Mouse (Mus musculus): ENCODE results near the gene Ces1d. TPM values are rescaled to one million over a fixed set of nuclear protein-coding genes. Genes with fewer than 3 reads are reported as not detected.

The Ces1d gene
- total RNA-seq (2012; rRNA removed), result not detected in 2 replicates

DNA sequence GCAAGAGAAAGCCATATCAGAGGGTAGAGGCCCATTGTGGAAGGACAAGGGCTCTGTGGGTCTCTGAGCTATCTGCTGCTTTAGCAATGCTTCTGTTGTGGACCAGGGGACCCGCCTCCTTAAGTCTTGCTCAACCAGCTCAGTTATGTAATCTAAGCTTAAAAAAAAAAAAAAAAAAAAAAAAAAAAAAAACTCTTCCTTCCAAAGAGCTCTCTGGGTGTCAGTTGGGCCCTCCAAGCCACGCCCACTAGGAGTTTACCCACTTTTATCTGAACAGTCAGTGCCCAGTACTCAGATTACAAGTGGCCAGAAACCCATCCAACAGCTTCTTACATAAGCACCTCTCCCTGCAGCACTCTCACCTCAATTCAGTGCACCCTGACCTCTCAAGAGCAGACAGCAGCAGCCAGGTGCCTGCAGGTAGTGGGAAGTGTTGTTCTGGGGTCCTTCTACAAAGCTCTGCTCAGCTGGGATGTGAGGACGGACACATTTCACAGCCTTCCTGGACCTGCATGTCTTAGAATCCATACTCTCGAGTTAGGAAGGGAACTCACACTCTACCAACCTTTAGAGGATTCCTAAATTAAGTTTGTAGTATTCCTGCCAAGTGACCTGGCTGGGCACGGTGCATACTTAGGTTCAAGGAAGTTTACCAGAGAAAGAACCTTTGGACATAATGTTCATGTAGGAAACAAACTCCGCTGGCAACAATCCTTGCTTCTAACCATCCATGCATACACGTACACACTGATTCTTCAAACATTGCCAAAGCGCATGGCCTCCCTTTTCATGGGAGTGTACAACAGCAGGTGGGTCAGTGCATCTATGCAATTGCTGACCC is at the start of gene Ces1d:
TSS of gene Ces1d (minus strand) at position 154 of the 841 bp plus-strand sequence.
- in situ Hi-C loops (cut with MboI; ENCODE audit: low sequenced_read_pairs in 2 of 2, unreplicated experiment in 2 of 2), result no loop called here
- Histone ChIP-seq H3K4me1 (ENCODE audit: control insufficient read depth in 2 of 2, insufficient read depth in 2 of 2, low read length in 2 of 2, poor library complexity in 1 of 2) (no peaks in the 10 kb centered on the region), H3K9me3 (ENCODE audit: control insufficient read depth, insufficient read depth, low read depth, low read length) (no peaks in the 10 kb centered on the region), H3K27ac (ENCODE audit: insufficient read depth, low read depth, low read length, poor library complexity, severe bottlenecking) (no peak within 1 kb of the TSS), H3K9ac (ENCODE audit: insufficient read depth, low read depth, low read length, poor library complexity, severe bottlenecking) (no peak within 1 kb of the TSS; the same call in 1 of the 2 replicates), H3K4me3 (ENCODE audit: insufficient read depth in 1 of 2, low read depth in 1 of 2, low read length in 2 of 2, poor library complexity in 1 of 2, severe bottlenecking in 1 of 2) (no peak within 1 kb of the TSS), H3K36me3 (ENCODE audit: control insufficient read depth, insufficient read depth, low read length, poor library complexity, severe bottlenecking) (no peaks in the 10 kb centered on the region)
- TF ChIP-seq ZC3H11A (IDR thresholded peaks at IDR 0.05; ENCODE audit: borderline replicate concordance, low read depth, low read length) (no peak), ZNF384 (IDR thresholded peaks at IDR 0.05; ENCODE audit: low read depth, low read length) (peak; percentile 51; the same call in 1 of the 2 replicates)
- no peak for DNase-seq (ENCODE audit: low read depth, low spot score)

DNA sequence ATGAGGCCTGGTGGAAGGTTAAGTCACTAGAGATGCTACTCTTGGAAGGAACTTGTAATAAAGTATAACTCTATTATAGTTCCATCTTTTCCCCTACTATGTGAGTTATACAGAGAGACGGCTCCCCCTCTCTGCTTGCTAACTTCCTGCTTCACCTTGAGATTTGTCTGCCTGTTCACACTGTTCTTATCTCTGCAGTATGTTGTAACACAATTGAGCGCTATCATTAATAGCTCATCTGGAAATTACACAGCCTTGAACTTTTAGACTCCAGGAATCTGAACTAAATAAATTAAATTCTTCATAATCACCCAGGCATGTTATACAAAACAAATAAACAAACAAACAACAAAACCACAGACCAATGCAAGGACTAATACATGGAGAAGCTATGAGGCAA is 48.4 kb upstream of the Ces1d start:
- H3K4me1 ChIP-seq (ENCODE audit: control insufficient read depth in 2 of 2, insufficient read depth in 2 of 2, low read length in 2 of 2, poor library complexity in 1 of 2), result no peaks in the 10 kb centered on the region
- no peak overlapping the region for H3K9ac ChIP-seq (ENCODE audit: insufficient read depth, low read depth, low read length, poor library complexity, severe bottlenecking)
- in situ Hi-C loops (cut with MboI; ENCODE audit: low sequenced_read_pairs in 2 of 2, unreplicated experiment in 2 of 2), result no loop called here
- H3K9me3 ChIP-seq (ENCODE audit: control insufficient read depth, insufficient read depth, low read depth, low read length), result no peaks in the 10 kb centered on the region
- H3K27ac ChIP-seq (ENCODE audit: insufficient read depth, low read depth, low read length, poor library complexity, severe bottlenecking), result no peak overlapping the region
- no peak for TF ChIP-seq ZC3H11A (IDR thresholded peaks at IDR 0.05; ENCODE audit: borderline replicate concordance, low read depth, low read length)
- TF ChIP-seq ZNF384 (IDR thresholded peaks at IDR 0.05; ENCODE audit: low read depth, low read length), result no peak
- no peak for TF ChIP-seq MAFK (IDR thresholded peaks at IDR 0.05; ENCODE audit: insufficient read depth, low read depth, low read length)
- no peak for TF ChIP-seq CHD2 (IDR thresholded peaks at IDR 0.05; ENCODE audit: low read depth, low read length)
- no peak for TF ChIP-seq HCFC1 (IDR thresholded peaks at IDR 0.05; ENCODE audit: borderline replicate concordance, insufficient read depth, low read length)
- no peak for DNase-seq (ENCODE audit: low read depth, low spot score)
- no peaks in the 10 kb centered on the region for H3K36me3 ChIP-seq (ENCODE audit: control insufficient read depth, insufficient read depth, low read length, poor library complexity, severe bottlenecking)
- no peak overlapping the region for H3K4me3 ChIP-seq (ENCODE audit: insufficient read depth in 1 of 2, low read depth in 1 of 2, low read length in 2 of 2, poor library complexity in 1 of 2, severe bottlenecking in 1 of 2)

DNA sequence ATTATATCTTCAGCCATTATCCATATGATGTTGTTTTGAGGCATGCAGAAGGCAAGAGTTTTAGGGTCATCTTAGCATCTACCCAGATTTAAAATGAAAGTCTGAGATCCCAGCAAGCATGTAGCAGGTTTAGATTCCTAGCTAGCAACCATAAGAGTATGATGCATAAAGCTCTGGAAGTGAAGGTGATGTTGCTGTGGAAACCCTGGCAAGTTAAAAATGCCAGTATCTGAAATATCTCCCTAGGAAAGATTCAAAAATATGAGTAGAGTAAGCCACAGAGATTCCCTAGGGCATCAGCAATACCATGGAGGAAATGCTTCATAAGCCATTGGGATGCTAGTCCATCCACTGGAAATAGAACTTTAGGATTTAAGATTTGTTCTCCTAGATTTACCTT is 42.2 kb upstream of the Ces1d start:
- no peak for TF ChIP-seq ZC3H11A (IDR thresholded peaks at IDR 0.05; ENCODE audit: borderline replicate concordance, low read depth, low read length)
- no peak for TF ChIP-seq CHD2 (IDR thresholded peaks at IDR 0.05; ENCODE audit: low read depth, low read length)
- no peak for TF ChIP-seq MAFK (IDR thresholded peaks at IDR 0.05; ENCODE audit: insufficient read depth, low read depth, low read length)
- no peak for TF ChIP-seq HCFC1 (IDR thresholded peaks at IDR 0.05; ENCODE audit: borderline replicate concordance, insufficient read depth, low read length)
- TF ChIP-seq ZNF384 (IDR thresholded peaks at IDR 0.05; ENCODE audit: low read depth, low read length), result no peak
- no peaks in the 10 kb centered on the region for H3K4me1 ChIP-seq (ENCODE audit: control insufficient read depth in 2 of 2, insufficient read depth in 2 of 2, low read length in 2 of 2, poor library complexity in 1 of 2)
- no peaks in the 10 kb centered on the region for H3K9me3 ChIP-seq (ENCODE audit: control insufficient read depth, insufficient read depth, low read depth, low read length)
- in situ Hi-C loops (cut with MboI; ENCODE audit: low sequenced_read_pairs in 2 of 2, unreplicated experiment in 2 of 2), result no loop called here
- H3K36me3 ChIP-seq (ENCODE audit: control insufficient read depth, insufficient read depth, low read length, poor library complexity, severe bottlenecking), result no peaks in the 10 kb centered on the region
- no peak for DNase-seq (ENCODE audit: low read depth, low spot score)
- H3K4me3 ChIP-seq (ENCODE audit: insufficient read depth in 1 of 2, low read depth in 1 of 2, low read length in 2 of 2, poor library complexity in 1 of 2, severe bottlenecking in 1 of 2), result no peak overlapping the region
- no peak overlapping the region for H3K9ac ChIP-seq (ENCODE audit: insufficient read depth, low read depth, low read length, poor library complexity, severe bottlenecking)
- no peak overlapping the region for H3K27ac ChIP-seq (ENCODE audit: insufficient read depth, low read depth, low read length, poor library complexity, severe bottlenecking)

DNA sequence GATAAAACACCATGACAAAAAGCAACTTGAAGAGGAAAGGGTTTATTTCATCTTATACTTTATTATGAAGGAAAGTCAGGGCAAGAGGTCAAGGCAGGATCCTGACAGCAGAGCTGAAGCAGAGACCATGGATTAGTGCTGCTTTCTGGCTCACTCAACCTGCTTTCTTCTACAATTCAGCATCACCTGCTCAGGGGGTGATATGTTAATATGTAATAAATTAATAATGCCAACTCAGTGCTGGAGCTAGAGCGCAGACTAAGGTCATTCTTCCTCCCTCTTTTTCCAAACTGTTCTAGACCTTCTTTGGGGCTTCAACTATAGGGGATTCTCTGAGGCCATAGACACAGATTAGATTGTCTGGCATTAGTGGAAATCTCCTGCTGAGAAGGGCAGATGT is 38.0 kb upstream of the Ces1d start:
- no peak for TF ChIP-seq ZC3H11A (IDR thresholded peaks at IDR 0.05; ENCODE audit: borderline replicate concordance, low read depth, low read length)
- in situ Hi-C loops (cut with MboI; ENCODE audit: low sequenced_read_pairs in 2 of 2, unreplicated experiment in 2 of 2), result no loop called here

DNA sequence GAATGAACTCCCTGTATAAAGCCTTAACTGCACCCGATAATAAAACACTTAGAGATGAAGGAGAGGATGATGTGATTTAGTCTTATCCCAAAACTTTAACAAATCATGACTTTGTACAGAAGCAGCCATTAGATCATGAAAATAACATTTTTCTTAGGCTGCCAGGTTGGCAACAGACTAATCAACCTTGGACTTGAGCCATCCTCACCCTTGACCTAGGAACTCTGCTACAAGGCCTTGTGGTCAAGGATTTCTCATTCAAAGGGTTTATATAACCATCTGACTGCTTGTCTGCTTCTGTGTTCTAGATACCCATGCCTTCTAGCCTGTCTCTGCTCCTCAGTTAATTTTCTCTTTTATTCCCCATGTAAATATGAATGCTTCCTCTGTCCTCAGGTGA is 37.1 kb upstream of the Ces1d start:
- Histone ChIP-seq H3K4me1 (ENCODE audit: control insufficient read depth in 2 of 2, insufficient read depth in 2 of 2, low read length in 2 of 2, poor library complexity in 1 of 2) (no peaks in the 10 kb centered on the region), H3K9ac (ENCODE audit: insufficient read depth, low read depth, low read length, poor library complexity, severe bottlenecking) (no peak overlapping the region), H3K36me3 (ENCODE audit: control insufficient read depth, insufficient read depth, low read length, poor library complexity, severe bottlenecking) (no peaks in the 10 kb centered on the region), H3K9me3 (ENCODE audit: control insufficient read depth, insufficient read depth, low read depth, low read length) (no peaks in the 10 kb centered on the region), H3K4me3 (ENCODE audit: insufficient read depth in 1 of 2, low read depth in 1 of 2, low read length in 2 of 2, poor library complexity in 1 of 2, severe bottlenecking in 1 of 2) (no peak overlapping the region), H3K27ac (ENCODE audit: insufficient read depth, low read depth, low read length, poor library complexity, severe bottlenecking) (no peak overlapping the region)
- TF ChIP-seq HCFC1 (IDR thresholded peaks at IDR 0.05; ENCODE audit: borderline replicate concordance, insufficient read depth, low read length), result no peak
- no peak for TF ChIP-seq CHD2 (IDR thresholded peaks at IDR 0.05; ENCODE audit: low read depth, low read length)
- TF ChIP-seq MAFK (IDR thresholded peaks at IDR 0.05; ENCODE audit: insufficient read depth, low read depth, low read length), result no peak
- no peak for TF ChIP-seq ZNF384 (IDR thresholded peaks at IDR 0.05; ENCODE audit: low read depth, low read length)
- no peak for TF ChIP-seq ZC3H11A (IDR thresholded peaks at IDR 0.05; ENCODE audit: borderline replicate concordance, low read depth, low read length)
- in situ Hi-C loops (cut with MboI; ENCODE audit: low sequenced_read_pairs in 2 of 2, unreplicated experiment in 2 of 2), result no loop called here
- DNase-seq (ENCODE audit: low read depth, low spot score), result no peak

More for the DNA sequence above, 38.0 kb upstream of the Ces1d start:
- Histone ChIP-seq H3K9me3 (ENCODE audit: control insufficient read depth, insufficient read depth, low read depth, low read length) (no peaks in the 10 kb centered on the region), H3K27ac (ENCODE audit: insufficient read depth, low read depth, low read length, poor library complexity, severe bottlenecking) (no peak overlapping the region), H3K36me3 (ENCODE audit: control insufficient read depth, insufficient read depth, low read length, poor library complexity, severe bottlenecking) (no peaks in the 10 kb centered on the region), H3K4me3 (ENCODE audit: insufficient read depth in 1 of 2, low read depth in 1 of 2, low read length in 2 of 2, poor library complexity in 1 of 2, severe bottlenecking in 1 of 2) (no peak overlapping the region), H3K9ac (ENCODE audit: insufficient read depth, low read depth, low read length, poor library complexity, severe bottlenecking) (no peak overlapping the region), H3K4me1 (ENCODE audit: control insufficient read depth in 2 of 2, insufficient read depth in 2 of 2, low read length in 2 of 2, poor library complexity in 1 of 2) (no peaks in the 10 kb centered on the region)
- DNase-seq (ENCODE audit: low read depth, low spot score), result no peak
